Mouse (Mus musculus) hindbrain, embryonic 15.5 days (tissue): ENCODE measurements around the gene 1700012B07Rik. TPM values are rescaled to one million over a fixed set of nuclear protein-coding genes. Genes with fewer than 3 reads are reported as not detected.

Experiments
- ATAC-seq: fragments of 200-750 bp; cut with Nextera tagmentation; 2 replicates; pipeline ENCODE4 v1.8.0; 2017; ENCODE audit warnings: low read depth, moderate number of reproducible peaks, moderate TSS enrichment; ENCODE audit not compliant: low FRiP score
- H3K27ac ChIP-seq: fragments of 300-500 bp; sonication (generic); replicated peaks from 2 replicates; pipeline ENCODE4 v1.5.1; 2015; ENCODE audit warnings: mild to moderate bottlenecking, inconsistent platforms
- H3K27me3 ChIP-seq: fragments of 300-500 bp; sonication (generic); 2 replicates; pipeline ENCODE4 v1.6.1; 2015; ENCODE audit warnings: control low read depth, inconsistent platforms
- H3K36me3 ChIP-seq: fragments of 300-500 bp; sonication (generic); 2 replicates; pipeline ENCODE4 v1.6.1; 2015; ENCODE audit warnings: control low read depth, inconsistent platforms
- H3K4me1 ChIP-seq: fragments of 300-500 bp; sonication (generic); replicated peaks from 2 replicates; pipeline ENCODE4 v1.6.1; 2015; ENCODE audit warnings: control low read depth, inconsistent platforms
- H3K4me2 ChIP-seq: fragments of 300-500 bp; sonication (generic); 2 replicates; pipeline ENCODE4 v1.6.1; 2015; ENCODE audit warnings: moderate library complexity, mild to moderate bottlenecking, inconsistent platforms
- H3K4me3 ChIP-seq: fragments of 300-500 bp; sonication (generic); 2 replicates; pipeline ENCODE4 v1.5.1; 2015; ENCODE audit warnings: mild to moderate bottlenecking, inconsistent platforms
- H3K9ac ChIP-seq: fragments of 300-500 bp; sonication (generic); 2 replicates; pipeline ENCODE4 v1.6.1; 2015; ENCODE audit warnings: inconsistent platforms
- H3K9me3 ChIP-seq: fragments of 300-500 bp; sonication (generic); 2 replicates; pipeline ENCODE4 v1.6.1; 2016; ENCODE audit warnings: control low read depth, inconsistent platforms
- WGBS: fragments of 180-500 bp; shearing (Covaris S2); methylation state at CpG from one replicate; pipeline ENCODE4 v1.1.7; 2015; 5-methylcytosine and 5-hydroxymethylcytosine counted together
- polyA plus RNA-seq: library from polyadenylated mRNA; unstranded; fragments of >200 nt; fragmentation: Nextera tagmentation; extraction: Ambion mirVana; gene quantifications from 2 replicates; pipeline ENCODE4 v1.2.1, GENCODE M21; 2015

Gene 1700012B07Rik
- polyA plus RNA-seq: not detected in 2 replicates

DNA sequence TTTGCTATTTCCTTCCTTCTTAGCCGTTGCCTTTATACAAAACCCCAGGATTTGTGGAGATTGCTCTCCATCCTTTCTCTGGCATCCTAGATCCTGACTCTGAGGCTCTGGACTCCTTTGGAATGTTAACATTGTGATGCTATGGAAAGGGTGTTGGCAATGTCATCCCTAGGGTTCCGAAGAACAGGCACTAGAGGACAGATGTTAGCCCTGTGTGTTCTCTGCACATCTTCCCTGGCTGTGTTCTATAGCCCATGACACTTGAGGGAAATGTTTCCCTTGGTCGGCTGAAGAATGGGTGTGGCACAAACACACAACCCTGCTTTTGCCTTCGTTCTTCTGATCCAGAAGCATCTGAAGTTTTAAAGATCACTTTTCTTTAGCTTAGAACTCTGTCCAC lies at the start of gene 1700012B07Rik:
Gene 1700012B07Rik, minus strand, starts transcription at position 101 of the 400 bp plus-strand sequence.
- Histone ChIP-seq H3K4me3 (no peak within 1 kb of the TSS), H3K9me3 (no peaks in the 10 kb centered on the region), H3K27ac (no peak within 1 kb of the TSS), H3K4me1 (no peaks in the 10 kb centered on the region), H3K36me3 (no peaks in the 10 kb centered on the region), H3K4me2 (no peak within 1 kb of the TSS), H3K9ac (no peak within 1 kb of the TSS), H3K27me3 (no peaks in the 10 kb centered on the region)
- 94% methylated on average over 4 of the region's 4 CpGs for WGBS
- no peak for ATAC-seq

DNA sequence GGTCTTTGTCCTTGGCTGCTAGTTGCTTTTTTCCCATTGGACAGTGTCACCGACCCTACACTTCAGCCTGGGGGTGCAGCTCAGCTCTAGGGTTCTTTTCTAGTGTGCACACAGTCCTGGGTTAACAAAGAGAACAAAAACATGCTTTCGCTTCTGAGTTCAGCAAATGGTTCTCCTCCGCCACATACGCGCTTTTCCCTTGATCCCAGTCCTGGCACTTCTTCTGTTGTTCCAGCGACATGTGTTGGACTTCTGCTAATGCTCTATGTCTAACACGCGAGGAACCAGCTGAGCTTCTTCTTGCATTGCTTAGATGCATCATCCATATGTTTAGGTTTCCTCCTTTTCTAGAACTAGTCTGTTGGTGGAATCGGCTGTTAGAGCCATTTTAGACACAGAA lies 48.9 kb upstream of the 1700012B07Rik start:
- ATAC-seq: no peak
- H3K36me3 ChIP-seq: no peaks in the 10 kb centered on the region
- no peak overlapping the region for H3K4me3 ChIP-seq
- H3K9me3 ChIP-seq: no peaks in the 10 kb centered on the region
- H3K4me1 ChIP-seq: no peaks in the 10 kb centered on the region
- no peak overlapping the region for H3K27ac ChIP-seq
- no peaks in the 10 kb centered on the region for H3K27me3 ChIP-seq
- WGBS: 79% methylated on average over 9 of the region's 9 CpGs
- H3K9ac ChIP-seq: no peak overlapping the region
- H3K4me2 ChIP-seq: no peak overlapping the region

DNA sequence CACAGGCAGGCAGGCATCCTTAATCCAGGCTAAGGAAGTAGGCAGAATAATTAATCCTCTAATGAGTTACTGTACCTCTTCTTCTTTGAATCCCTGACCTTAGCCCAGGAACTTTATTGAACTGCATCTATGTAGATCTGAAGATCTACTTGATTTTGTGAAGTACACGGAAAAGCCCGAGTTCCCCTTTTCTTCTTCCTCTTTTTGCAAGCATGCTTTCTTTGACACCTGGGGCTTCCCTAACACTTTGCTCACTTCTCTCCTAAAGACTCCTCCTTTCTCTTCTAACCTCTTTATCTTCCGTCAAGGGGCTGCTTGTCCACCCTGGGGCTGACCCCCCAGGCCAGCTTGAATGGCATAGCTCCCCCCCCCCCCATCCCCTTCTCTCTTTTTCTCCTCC lies 48.0 kb upstream of the 1700012B07Rik start:
- no peak overlapping the region for H3K4me2 ChIP-seq
- ATAC-seq: no peak
- H3K4me1 ChIP-seq: no peaks in the 10 kb centered on the region
- no peaks in the 10 kb centered on the region for H3K9me3 ChIP-seq
- no peak overlapping the region for H3K4me3 ChIP-seq
- no peaks in the 10 kb centered on the region for H3K27me3 ChIP-seq
- no peak overlapping the region for H3K9ac ChIP-seq
- WGBS: 76% methylated on average over 3 of the region's 3 CpGs
- no peak overlapping the region for H3K27ac ChIP-seq
- no peaks in the 10 kb centered on the region for H3K36me3 ChIP-seq

DNA sequence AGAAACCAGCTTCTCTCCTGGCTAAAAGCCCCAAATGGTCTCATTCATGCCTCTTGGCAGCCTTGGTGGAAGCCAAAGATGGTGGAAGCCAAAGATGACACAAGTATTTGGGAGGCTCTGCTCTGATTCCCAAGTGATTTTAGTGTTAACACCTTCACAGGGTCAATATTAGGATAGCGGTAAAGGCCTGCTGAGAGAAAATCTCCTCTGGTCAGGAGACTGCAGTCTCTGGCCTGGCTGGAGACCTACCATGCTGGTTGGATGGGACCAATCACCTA lies 47.6 kb upstream of the 1700012B07Rik start:
- no peak overlapping the region for H3K4me3 ChIP-seq
- WGBS: 95% methylated on average over 1 of the region's 1 CpGs

DNA sequence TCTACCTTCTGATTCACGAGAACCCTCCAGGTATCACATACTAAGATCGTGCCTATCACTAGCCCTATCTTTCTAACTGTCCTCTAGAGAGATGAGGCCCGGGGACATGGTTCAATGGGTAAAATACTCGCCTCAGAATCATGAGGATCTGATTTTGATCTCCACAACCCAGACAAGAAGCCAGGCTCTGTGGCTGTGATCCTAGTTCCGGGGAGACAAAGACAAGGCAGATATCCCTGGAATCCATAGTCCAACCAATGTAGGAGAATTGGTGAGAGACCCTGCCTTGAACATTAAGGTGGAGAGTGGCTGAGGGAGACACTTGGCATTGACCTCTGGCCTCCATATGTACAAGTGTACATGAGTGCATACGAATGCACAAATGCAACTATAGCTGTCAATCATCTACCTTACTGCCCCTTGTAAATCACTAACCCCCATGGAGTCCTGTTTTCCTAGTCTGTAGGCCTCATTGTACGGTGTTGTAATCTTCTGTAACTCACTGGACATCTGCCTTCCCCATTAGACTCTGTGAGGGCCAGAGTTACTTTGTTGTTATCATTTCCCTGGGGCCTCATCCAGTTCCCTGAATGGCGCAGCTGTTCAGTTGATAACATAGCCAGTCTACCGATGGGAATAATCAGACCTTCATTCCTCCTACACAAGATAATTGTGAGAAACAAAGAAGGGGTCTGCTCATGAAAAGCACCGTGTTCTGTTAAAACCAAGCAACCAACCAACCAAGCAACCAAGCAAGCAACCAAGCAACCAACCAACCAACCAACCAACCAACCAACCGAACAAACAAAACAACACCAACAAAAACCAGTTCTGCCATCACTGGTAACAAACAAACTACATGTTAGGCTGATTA lies 47.0 kb upstream of the 1700012B07Rik start:
- 79% methylated on average over 11 of the region's 11 CpGs for WGBS
- H3K4me1 ChIP-seq: no peaks in the 10 kb centered on the region
- no peaks in the 10 kb centered on the region for H3K36me3 ChIP-seq
- H3K4me2 ChIP-seq: no peak overlapping the region
- no peaks in the 10 kb centered on the region for H3K27me3 ChIP-seq
- ATAC-seq: no peak
- no peak overlapping the region for H3K4me3 ChIP-seq
- no peaks in the 10 kb centered on the region for H3K9me3 ChIP-seq
- no peak overlapping the region for H3K9ac ChIP-seq
- H3K27ac ChIP-seq: no peak overlapping the region

More for the DNA sequence above, 47.6 kb upstream of the 1700012B07Rik start:
- no peaks in the 10 kb centered on the region for H3K27me3 ChIP-seq
- no peaks in the 10 kb centered on the region for H3K9me3 ChIP-seq
- H3K9ac ChIP-seq: no peak overlapping the region
- no peak for ATAC-seq
- H3K4me2 ChIP-seq: no peak overlapping the region
- H3K4me1 ChIP-seq: no peaks in the 10 kb centered on the region
- H3K36me3 ChIP-seq: no peaks in the 10 kb centered on the region
- no peak overlapping the region for H3K27ac ChIP-seq

DNA sequence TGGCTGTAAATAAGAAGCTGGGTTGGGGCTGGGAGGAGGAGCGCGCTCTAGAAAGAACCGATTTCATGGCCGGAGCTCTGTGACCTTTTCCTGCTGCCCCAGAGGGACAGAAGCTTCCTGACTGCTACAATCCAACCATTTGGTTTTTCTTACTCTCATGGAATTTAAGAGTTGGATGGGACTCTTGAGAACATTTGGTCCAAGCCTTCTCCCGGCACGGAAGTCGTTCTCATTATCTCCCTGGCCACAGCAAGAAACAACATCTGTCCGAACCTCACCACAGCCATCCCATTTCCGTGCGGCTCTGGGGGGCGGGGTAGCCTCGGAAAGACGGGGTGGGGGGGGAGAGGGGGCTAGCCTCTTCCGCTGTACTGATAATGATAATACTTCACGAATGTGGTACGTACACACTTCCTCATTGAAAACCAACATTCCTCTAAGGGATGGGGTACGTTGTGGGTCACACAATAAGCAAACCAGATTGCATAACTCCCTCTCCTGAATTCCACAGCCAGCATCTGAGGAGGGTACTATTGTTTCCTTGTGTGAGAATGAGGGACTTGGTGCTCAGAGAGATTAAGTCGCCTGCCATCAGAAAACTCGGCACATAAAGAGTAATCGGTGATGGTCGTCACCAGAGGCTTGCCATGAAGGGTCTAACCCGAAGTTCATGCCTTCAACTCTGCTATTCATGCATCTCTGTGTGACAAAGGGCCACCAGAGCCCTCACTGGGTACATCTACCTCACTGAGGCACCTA lies 46.2 kb upstream of the 1700012B07Rik start:
- no peaks in the 10 kb centered on the region for H3K27me3 ChIP-seq
- no peak for ATAC-seq
- no peak overlapping the region for H3K27ac ChIP-seq
- WGBS: 83% methylated on average over 22 of the region's 22 CpGs
- no peak overlapping the region for H3K4me2 ChIP-seq
- no peaks in the 10 kb centered on the region for H3K36me3 ChIP-seq
- H3K4me3 ChIP-seq: no peak overlapping the region
- H3K9me3 ChIP-seq: no peaks in the 10 kb centered on the region
- H3K9ac ChIP-seq: no peak overlapping the region
- no peaks in the 10 kb centered on the region for H3K4me1 ChIP-seq

DNA sequence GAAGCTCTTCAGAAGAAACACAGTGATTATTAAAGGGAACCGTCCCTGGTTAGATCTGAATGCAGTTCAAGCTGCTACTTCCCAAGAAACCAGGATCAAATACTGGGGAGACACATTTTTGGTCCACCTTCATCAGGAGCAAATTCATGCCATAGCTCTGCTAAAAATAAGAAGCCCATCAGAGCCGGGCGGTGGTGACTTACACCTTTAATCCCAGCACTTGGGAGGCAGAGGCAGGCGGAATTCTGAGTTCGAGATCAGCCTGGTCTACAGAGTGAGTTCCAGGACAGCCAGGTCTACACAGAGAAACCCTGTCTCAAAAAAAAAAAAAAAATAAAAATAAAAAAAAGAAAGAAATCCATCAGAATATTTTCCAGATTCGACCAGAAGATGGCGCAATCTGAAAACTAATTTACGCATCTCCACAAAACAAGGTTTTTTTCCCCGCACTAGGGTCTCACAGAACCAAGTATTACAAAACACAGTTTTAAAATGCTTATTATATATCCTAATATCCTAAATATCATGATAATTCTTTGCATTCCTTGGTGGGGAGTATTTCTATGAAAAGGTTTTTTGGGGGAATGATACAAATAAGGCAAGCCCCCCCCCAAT lies 45.4 kb upstream of the 1700012B07Rik start:
- Histone ChIP-seq H3K27me3 (no peaks in the 10 kb centered on the region), H3K4me1 (no peaks in the 10 kb centered on the region), H3K9ac (no peak overlapping the region), H3K27ac (no peak overlapping the region), H3K4me3 (no peak overlapping the region), H3K36me3 (no peaks in the 10 kb centered on the region), H3K4me2 (no peak overlapping the region), H3K9me3 (no peaks in the 10 kb centered on the region)
- no peak for ATAC-seq
- 51% methylated on average over 9 of the region's 9 CpGs for WGBS

DNA sequence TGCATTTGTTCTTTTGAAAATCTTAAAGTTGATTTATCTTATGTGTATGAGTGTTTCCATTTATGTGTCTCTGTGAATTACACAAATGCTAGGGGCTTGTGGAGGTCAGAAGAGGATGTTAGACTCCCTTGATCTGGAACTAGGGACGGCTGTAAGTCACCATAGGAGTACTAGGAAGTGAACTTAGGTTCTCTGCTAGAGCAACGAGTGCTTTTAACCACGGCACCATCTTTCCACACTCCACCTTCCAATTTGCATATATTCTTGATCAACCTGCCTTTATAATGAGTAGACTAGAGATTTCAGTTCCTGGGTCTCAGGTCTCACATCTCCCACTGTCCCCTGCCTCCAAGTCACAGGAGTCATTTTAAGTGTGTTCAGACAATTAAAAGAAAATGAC lies 44.8 kb upstream of the 1700012B07Rik start:
- Histone ChIP-seq H3K4me3 (no peak overlapping the region), H3K4me1 (no peaks in the 10 kb centered on the region), H3K9me3 (no peaks in the 10 kb centered on the region), H3K4me2 (no peak overlapping the region), H3K27me3 (no peaks in the 10 kb centered on the region), H3K9ac (no peak overlapping the region), H3K27ac (no peak overlapping the region), H3K36me3 (no peaks in the 10 kb centered on the region)
- no peak for ATAC-seq
- 86% methylated on average over 3 of the region's 3 CpGs for WGBS

DNA sequence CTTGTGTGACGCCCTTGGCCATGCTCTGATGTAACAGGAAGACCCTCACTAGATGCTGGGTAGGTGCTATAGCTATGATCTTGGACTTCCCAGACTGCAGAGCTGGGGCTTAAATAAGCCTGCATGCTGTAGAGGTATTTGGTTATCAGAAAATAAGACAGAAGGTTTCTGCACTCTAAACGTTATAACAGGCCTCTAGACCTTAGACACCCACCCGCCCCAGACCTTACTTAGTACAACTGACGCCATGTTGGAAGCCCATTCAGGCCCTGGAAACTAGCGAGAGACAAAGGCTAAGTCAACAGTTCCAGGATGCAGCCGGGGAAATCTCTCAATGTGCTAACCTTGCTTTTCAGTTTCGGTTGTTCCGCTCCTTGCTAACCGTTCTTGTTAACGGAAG lies 44.2 kb upstream of the 1700012B07Rik start:
- H3K4me1 ChIP-seq: no peaks in the 10 kb centered on the region

DNA sequence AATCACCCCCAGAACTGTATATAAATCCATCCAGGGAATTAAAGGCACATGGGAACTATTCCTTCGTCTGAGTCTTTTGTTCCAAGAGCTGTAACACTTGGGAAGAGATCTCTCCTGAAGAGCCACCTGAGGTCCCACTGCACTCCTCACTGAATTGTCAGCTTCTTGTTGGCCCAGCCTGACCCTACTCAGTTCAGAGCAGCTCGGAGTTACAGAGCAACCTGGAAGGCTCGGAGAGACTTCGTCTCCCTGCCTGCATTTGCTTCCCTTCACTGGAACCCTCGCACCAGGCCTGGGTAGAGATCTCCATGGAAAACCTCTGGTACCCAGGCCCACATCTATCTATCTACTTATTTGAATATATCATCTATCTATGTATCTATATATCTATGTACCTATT lies 40.0 kb upstream of the 1700012B07Rik start:
- Histone ChIP-seq H3K27ac (no peak overlapping the region), H3K9me3 (no peaks in the 10 kb centered on the region), H3K9ac (no peak overlapping the region), H3K27me3 (no peaks in the 10 kb centered on the region), H3K4me3 (no peak overlapping the region), H3K36me3 (no peaks in the 10 kb centered on the region), H3K4me2 (no peak overlapping the region), H3K4me1 (no peaks in the 10 kb centered on the region)
- no peak for ATAC-seq
- WGBS: 90% methylated on average over 5 of the region's 5 CpGs

More for the DNA sequence above, 44.2 kb upstream of the 1700012B07Rik start:
- ATAC-seq: no peak
- 90% methylated on average over 10 of the region's 10 CpGs for WGBS
- Histone ChIP-seq H3K36me3 (no peaks in the 10 kb centered on the region), H3K9me3 (no peaks in the 10 kb centered on the region), H3K4me2 (no peak overlapping the region), H3K27me3 (no peaks in the 10 kb centered on the region), H3K4me3 (no peak overlapping the region), H3K9ac (no peak overlapping the region), H3K27ac (no peak overlapping the region)

DNA sequence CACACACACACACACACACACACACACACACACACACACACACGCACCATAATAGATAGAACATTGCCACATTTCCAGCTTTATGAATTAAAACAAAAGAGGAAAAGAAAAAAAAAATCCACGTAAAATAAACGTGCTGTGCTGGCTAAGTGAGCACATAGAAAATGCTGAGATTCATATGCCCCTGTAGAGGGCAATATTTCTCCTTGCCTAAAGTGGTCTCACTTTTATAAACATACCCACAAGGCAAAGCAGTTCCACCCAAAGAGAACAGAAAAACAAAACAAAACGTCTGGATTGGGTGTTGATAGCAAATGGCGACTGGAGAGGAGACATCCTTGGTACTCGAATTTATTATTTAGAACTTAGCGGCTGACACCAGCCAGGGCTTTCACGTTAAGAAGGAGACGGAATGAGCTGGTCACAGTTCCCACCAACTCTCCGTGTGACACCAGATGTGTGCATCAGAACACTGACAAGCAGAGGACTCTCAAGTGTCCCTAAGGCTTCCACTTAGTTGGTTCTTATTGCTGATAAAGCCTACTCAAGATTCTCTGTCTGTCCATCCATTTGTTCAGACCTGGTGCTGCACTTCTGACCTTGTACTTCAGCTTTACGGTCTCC lies 38.8 kb upstream of the 1700012B07Rik start:
- H3K4me3 ChIP-seq: no peak overlapping the region
- 81% methylated on average over 11 of the region's 11 CpGs for WGBS
- H3K27ac ChIP-seq: no peak overlapping the region
- no peak for ATAC-seq
- H3K36me3 ChIP-seq: no peaks in the 10 kb centered on the region
- no peaks in the 10 kb centered on the region for H3K4me1 ChIP-seq
- H3K27me3 ChIP-seq: no peaks in the 10 kb centered on the region
- H3K9me3 ChIP-seq: no peaks in the 10 kb centered on the region
- H3K9ac ChIP-seq: no peak overlapping the region
- no peak overlapping the region for H3K4me2 ChIP-seq

DNA sequence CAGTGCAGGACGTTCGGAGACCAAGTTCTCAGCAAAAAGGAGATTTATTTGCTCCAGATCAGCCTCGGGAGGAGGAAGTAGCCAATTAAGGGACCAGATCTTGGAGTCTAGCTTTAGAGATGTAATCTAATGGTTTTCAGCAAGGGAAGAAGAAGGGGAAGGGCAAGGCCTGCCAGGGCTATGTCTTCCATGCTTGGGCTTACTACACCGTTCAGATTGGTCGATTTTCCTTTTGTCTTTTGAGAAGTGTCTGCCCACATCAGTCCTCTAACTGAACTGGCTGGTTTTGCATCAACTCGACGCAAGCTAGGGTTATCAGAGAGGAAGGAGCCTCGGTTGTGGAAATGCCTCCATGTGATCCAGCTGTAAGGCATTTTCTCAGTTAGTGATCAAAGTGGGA lies 37.7 kb upstream of the 1700012B07Rik start:
- Histone ChIP-seq H3K9me3 (no peaks in the 10 kb centered on the region), H3K27ac (no peak overlapping the region), H3K4me1 (0 out of 2 replicates have a peak, but pooled peaks cover under 1% of the 10 kb centered on the region), H3K9ac (no peak overlapping the region), H3K27me3 (no peaks in the 10 kb centered on the region), H3K4me2 (no peak overlapping the region), H3K4me3 (no peak overlapping the region), H3K36me3 (no peaks in the 10 kb centered on the region)
- 86% methylated on average over 8 of the region's 8 CpGs for WGBS
- no peak for ATAC-seq
